Mouse (Mus musculus): ENCODE results near the gene Bcl3.

Bcl3 gene

GRCm38 (mm10) chr7:19834055-19834454, 11.5 kb upstream of the Bcl3 start:
- no peak for DNase-seq (ENCODE audit: low read depth, low spot score)

DNA sequence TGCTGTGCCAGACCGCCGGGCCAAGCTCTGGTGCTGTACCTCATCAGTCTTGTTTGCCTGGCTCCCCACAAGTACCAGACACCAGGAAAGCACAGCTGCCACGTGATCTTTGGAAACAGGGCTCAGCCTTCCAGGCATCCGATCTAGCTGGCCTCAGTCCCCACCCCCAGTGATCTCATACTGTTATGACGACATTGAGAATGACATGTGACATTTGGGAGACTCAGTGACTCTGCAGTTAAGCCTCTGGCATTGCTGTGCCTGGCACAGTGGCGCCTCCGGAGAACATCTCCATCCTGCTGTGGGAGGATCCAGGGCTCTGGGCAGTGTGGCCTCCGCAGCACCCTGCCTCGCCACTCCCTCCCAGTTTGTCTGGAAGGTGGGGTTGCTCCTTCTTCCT, 9.3 kb upstream of the Bcl3 start:
- no peak for DNase-seq (ENCODE audit: low read depth, low spot score)

DNA sequence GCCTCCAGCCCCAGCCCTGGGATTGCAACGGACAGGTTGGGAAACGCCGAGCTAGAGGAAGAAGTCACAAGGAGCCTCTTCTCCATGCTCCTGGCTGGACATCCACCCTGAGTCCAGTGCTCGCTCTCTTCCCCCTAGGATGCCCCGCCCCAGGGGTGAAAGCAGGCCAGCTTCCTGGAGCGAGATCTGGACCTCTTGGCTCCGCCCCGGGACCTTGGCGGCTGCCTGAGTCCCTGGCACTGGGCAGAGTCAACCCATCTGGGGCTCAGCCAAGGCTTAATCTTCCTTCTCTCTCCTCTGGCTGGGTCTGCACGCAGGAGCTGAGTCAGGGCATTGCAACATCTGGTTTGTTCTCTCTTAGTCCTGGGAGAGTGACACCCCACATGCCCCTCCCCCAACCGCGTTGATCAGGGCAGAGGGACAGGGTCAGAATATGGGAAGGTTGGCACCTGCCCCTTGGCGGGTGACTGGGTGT, 8.1 kb upstream of the Bcl3 start:
- DNase-seq (ENCODE audit: low read depth, low spot score): no peak

GRCm38 (mm10) chr7:19829694-19830093, 7.1 kb upstream of the Bcl3 start:
- DNase-seq (ENCODE audit: low read depth, low spot score): no peak

GRCm38 (mm10) chr7:19826756-19827155, 4.2 kb upstream of the Bcl3 start:
- DNase-seq (ENCODE audit: low read depth, low spot score): no peak

DNA sequence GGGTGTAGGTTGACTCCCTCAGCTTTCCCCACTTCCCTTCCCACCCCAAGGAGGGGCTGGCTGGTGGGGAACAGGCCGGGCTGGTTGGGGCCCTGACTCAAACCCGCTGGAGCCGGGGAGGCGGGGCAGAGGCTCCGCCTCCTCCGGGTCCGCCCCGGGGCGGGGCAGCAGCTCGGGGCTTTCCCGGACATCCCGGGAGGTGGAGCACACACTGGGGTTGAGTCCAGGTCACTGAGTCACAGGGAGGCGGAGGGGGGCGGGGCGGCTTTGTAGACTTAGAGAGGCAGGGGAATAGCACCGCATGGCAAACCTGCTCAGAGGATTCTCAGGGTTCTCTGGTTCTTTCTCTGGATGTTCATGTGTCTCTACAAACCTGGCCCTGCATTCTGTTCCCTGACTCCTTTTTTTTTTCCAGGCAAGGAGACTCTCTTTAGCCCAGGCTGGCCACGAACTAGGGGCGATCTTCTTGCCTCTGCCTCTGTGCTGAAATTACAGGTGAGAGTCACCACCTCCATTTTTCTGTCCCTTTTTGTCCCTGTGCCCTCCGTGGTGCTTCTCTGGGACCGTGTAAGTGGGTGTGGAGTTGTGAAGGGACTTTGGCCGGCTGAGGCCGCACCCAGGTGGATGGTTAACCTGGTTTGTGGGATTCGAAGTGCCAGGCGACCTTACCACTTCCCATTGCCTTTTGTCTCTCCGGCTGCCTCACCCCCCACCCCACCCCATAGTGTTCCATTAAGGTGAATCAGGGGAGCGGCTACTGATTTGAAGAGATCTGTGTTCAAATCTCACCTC, 1.8 kb upstream of the Bcl3 start:
- DNase-seq (ENCODE audit: low read depth, low spot score): no peak

GRCm38 (mm10) chr7:19823256-19824181, 949 bp upstream of the Bcl3 start:
- no peak for DNase-seq (ENCODE audit: low read depth, low spot score)

GRCm38 (mm10) chr7:19822193-19822592, 377 bp downstream of the Bcl3 start:
- DNase-seq (ENCODE audit: low read depth, low spot score): no peak

GRCm38 (mm10) chr7:19821633-19822032, 937 bp downstream of the Bcl3 start:
- DNase-seq (ENCODE audit: low read depth, low spot score): no peak

GRCm38 (mm10) chr7:19820347-19821048, 2.1 kb downstream of the Bcl3 start:
- no peak for DNase-seq (ENCODE audit: low read depth, low spot score)

GRCm38 (mm10) chr7:19818875-19819274, 3.7 kb downstream of the Bcl3 start:
- DNase-seq (ENCODE audit: low read depth, low spot score): no peak

- DNase-seq (ENCODE audit: low read depth, low spot score): no peak
Measured at GRCm38 (mm10) chr7:19818440-19818839, 4.1 kb downstream of the Bcl3 start.

GRCm38 (mm10) chr7:19817382-19818105, 5.0 kb downstream of the Bcl3 start:
- DNase-seq (ENCODE audit: low read depth, low spot score): no peak

GRCm38 (mm10) chr7:19816224-19816771, 6.3 kb downstream of the Bcl3 start:
- DNase-seq (ENCODE audit: low read depth, low spot score): no peak

- no peak for DNase-seq (ENCODE audit: low read depth, low spot score)
Measured at GRCm38 (mm10) chr7:19815296-19816223, 7.0 kb downstream of the Bcl3 start.

DNA sequence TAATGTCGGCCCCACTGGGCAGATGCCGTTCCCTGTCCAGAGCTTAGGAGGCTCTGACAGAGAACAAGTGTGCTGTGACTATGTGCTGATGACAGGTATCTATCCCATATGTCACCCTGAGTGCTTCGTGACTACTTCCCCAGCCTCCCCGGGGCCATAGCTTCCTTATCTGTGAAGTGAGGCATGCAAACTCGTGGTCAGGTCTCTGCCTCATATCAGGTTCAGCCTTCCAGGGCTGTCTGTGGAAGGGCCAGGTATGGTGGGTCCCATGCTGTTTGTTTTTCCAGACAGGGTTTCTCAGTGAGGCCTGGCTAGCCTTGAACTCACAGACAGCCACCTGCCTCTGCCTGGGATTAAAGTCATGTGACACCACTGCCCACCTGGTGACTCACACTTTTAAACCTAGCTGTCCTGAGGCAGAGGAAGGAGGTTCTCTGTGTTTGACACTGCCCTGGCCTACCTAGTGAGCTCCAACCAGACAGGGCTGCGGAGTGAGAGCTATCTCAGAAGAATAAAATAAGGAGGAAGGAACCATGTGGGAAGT, 8.9 kb downstream of the Bcl3 start:
- DNase-seq (ENCODE audit: low read depth, low spot score): no peak

GRCm38 (mm10) chr7:19813161-19813560, 9.4 kb downstream of the Bcl3 start:
- no peak for DNase-seq (ENCODE audit: low read depth, low spot score)

DNA sequence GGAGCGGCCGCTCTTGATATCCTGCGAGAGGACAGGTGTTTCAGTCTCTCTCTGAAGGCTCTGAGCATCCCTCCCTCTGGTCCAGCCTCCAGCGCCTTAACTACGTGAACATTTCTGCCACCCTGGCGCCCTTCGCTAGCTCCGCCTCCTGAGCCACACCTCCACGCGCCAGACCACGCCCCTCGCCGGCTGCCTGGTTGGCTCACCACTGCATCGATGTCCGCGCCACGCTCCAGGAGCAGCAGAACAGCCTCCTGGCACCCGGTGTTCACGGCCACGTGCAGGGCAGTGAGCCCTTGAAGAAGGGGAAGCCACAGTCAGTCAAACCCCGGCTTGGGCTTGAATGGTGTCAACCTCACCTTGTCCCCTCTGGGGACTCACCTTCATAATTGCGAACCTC, 11.5 kb downstream of the Bcl3 start:
- no peak for DNase-seq (ENCODE audit: low read depth, low spot score)

DNA sequence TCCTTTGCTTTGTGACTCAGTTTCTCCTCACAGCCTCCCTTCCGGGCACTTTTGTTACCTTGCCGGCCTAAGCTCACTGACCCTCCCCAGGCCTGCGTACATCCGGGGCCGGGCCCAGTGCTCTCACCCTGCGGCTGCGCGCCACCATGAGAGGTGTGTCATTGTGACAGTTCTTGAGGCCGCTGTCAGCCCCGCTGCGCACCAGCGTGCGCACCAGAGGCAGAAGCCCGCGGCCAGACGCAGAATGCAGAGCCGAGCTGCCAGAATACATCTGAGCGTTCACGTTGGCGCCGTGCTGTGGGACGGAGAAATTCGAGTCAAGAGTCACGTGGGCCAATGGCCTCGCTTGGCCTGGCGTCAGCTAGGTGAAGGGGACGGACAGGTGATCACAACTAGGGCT, 13.2 kb downstream of the Bcl3 start:
- no peak for DNase-seq (ENCODE audit: low read depth, low spot score)

All from retina, adult 2 months (tissue).